Mouse (Mus musculus) retina, postnatal 7 days (tissue): ENCODE results near the gene Dnajc19.

ENCODE experiments used
- DNase-seq: peaks from one replicate; pipeline ENCODE4 v3.0.0-alpha.2; 2012; ENCODE audit warnings: low read depth, low spot score

Gene Dnajc19

DNA sequence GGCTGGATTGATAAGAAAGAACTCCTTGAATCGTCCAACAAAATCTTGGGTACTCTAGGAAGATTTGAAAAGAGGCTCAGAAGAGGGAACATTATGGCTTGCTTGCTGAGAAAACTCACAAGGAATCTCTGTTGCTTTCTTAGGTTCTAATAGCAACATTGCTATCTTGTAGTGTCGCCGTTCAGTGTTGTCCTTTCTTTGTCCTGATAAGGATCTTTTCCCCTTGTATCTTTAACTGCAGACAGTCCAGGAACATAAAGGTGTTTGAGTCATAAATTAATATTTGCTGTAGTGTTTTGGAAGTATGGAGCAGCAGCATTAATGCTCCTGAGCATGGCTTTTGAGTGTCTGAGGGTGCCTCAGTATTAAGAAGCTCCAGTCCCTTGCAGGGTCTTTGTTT is 50.5 kb downstream of the Dnajc19 start:
- no peak for DNase-seq

DNA sequence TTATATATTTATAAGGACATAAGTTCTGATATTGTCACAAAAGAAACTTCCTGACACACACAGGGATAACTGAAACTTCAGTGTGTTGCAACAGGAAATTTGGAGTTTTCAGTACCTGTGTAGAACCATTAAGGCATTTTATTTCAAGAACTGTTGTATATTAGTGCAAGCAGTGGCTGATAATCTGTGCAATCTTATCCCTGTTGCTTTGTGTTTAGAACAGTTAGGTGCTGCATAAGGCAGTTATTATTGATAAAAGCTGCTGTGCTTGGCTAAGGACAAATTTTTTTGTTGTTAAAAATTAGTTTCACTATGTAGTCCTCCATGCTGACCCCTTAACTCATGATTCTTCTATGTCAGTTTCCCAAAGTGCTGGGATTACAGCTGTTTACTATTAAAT is 52.2 kb downstream of the Dnajc19 start:
- no peak for DNase-seq

DNA sequence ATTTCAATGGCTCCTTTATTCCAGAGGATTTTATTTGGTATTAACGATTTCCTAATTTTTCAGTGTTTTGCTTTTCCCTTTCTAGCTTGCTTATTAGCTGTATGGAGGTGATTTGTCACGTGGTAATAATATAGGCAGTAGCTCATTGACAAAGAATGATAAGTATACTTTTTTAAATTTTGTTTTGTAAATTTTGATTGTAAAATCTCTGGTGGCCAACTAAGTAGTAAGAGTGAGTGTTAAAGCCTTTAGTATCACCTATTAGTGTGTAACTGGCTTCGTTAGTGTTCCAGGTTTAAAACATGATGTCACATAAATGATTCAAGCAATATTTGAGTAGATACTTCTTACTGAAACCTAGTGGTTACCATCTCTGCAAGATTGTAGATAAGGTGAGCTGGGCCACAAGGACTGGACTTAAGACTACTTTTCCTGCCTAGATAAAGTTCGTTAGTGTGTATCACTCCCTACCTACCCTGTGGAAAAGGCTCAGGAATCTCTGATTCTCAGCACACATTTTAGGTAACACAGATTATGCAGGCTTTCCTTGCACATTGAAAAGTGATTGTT is 59.8 kb downstream of the Dnajc19 start:
- DNase-seq = no peak

DNA sequence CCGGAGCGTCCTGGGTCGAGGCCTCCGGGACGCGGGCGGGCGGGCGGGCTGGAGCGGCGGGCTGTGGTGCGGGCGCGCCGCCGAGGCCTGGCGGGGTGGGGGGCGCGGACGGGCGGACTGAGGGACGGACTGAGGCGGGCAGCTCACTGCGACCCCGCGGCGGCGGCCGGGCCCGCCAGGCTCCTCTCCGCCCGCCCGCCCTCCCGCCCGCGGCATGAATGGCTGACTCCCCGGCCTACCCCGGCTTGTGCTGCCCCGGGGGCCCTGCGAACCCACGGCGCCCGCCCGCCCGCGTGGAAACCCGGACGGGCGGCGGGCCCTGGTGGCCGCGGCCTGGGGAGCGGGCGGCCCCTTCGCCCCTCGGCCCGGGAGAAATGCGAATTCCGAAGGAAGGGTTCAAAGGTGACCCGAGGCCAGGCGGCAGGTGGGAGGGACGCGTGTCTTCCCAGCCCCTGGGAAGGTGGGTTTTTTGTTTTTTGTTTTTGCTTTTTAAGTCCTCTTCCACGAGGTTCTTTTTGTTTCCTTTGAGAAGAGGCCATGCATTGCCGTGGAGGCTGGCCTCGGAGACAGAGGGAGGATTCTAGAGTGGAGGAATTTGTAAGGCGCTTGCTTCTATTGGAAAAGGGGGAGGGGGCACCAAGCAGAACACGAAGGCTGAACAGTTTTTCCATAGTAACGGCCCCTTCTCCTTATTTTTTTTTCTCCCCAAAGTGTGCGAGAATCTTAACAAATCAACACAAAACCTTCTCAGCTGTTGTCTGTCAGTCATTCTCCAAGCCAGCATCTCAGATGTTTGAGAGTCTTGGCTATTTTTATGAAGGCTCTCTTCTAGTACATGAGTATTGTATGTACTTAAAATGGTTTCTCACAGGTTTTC is 60.5 kb downstream of the Dnajc19 start:
- DNase-seq = no peak

DNA sequence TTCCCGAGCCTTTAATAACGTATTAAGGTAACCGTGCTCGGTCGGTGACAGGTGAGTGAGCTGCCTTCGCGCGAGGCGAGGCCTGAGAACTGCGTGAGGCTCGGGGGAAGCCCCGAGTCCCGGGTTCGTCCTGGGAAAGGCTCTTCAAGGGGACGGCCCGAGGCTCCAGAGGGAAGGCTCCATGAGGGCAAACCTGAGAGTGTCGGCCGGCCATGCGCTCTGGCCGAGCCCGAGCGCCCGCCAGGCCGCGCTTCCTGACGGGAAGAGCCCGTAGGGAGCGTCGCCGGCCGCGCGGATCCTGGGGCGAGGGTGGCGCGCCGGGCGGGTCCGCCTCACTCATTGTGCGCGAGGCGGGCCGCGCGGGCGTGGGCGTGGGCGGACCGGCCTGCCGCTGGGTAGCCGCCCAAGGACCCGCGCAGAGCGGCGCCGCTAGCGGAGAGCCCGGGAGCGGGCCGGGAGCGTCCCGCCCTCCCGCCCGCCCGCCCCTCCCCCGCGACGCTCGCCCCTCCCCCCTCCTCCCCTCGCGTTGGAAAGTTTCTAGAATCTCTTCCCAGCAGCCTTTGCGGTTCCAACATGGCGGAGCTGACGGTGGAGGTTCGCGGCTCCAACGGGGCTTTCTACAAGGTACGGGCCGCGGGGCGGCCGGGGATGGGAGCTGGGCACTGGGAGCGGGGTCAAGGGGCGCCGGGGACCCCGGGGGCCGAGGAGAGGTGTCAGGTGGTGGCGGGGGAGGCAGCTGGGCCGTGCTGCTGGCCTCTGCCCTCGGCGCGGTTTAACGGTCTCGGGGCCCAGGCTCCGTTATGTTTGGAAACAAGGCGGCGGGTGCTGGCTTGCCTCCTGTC is 61.4 kb downstream of the Dnajc19 start, which contains the start of gene Fxr1:
TSS of gene Fxr1 (plus strand) at position 404 of the 842 bp plus-strand sequence.
- DNase-seq = peak; percentile 83

DNA sequence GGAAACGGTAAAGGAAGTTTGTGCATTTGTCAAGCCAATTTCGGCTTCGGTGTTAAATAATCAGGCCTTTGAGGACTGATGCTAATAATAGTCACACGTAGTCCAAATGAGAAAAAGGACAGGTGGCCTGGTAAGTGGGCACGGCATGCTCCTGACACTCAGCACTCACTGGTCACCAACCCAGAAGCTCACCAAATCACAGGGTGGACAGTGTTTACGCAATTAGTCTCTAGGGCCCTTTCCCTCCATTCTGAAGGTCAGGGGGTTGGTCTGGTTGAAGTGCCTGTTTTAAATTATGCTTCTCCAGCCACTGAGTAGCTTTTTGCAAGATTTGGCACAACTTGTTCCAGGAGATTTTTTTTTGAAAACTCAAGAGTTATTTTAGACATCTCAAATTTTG is 72.9 kb downstream of the Dnajc19 start:
- DNase-seq = no peak

DNA sequence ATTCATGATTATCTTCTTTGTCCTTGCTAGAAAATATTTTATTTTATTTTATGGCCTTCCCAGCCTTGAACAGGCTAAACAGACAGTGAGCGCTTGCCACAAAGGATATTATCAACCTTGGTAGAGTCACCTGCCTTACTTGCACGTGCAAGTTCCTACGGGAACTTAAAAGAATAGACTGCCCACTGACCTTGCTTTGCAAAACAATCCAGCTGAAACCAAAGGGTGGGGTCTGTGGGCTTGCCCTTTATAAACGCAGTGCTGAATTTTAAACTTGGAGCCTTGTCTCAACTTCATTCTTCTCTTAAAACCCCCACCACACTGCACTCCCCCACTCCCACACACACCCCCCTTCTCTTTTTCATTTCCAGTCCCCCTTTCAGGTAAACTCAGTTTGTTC is 73.5 kb downstream of the Dnajc19 start:
- DNase-seq = no peak

DNA sequence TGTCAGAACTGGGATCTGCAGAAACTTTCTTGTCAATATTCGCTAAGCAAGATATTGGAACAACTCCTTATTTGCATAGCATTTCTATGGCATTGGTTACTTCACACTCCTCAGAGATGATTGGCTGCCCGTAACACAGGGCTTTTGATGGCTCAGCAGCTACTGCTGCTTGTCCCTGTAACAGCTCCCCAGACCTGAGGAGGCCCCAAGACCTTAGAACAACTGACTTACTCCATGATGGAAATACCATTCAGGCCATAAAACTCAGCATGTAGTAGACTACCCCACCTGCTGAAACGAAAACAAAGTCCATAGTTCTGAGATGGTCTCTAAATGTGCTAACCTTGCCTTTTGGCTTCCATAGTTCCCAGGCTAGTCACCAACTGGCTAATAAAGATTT is 74.3 kb downstream of the Dnajc19 start:
- DNase-seq = no peak

DNA sequence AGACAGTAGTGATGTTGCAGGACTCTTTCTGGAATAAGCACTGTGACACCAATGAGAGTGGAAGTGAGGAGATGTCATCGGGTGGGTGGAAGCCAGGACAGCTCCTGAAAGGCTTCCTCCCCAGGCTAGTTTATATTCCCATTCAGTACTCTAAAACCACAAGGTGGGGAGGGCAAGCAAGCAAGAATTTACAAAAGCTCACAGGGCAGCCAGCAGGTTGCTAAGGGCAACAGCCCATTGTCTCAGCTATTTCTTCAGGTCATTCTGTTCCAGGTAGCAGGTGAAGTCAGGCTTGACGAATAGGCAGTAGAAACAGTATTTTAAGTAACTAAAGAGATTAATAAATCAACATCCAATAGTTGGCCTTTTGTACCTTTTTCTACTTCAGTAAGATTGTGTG is 74.8 kb downstream of the Dnajc19 start:
- no peak for DNase-seq
